Mouse (Mus musculus) skeletal muscle tissue, adult 2 months (tissue): ENCODE measurements around the gene Tyrobp.
A peak's percentile ranks its signal among the peaks of the same experiment; 100 is the strongest.

Source experiments
- DNase-seq: peaks from one replicate; pipeline ENCODE4 v3.0.0-alpha.2; 2012; ENCODE audit warnings: low read depth, low spot score

The Tyrobp gene

GRCm38 (mm10) chr7:30423071-30423641 lies 9.6 kb downstream of the Tyrobp start:
- DNase-seq: no peak

- no peak for DNase-seq
These were observed 15.8 kb downstream of the Tyrobp start for GRCm38 (mm10) chr7:30429327-30429726.

- no peak for DNase-seq
These were observed 16.6 kb downstream of the Tyrobp start for GRCm38 (mm10) chr7:30430191-30430590.

- peak; percentile 38 for DNase-seq
These were observed 18.2 kb downstream of the Tyrobp start for GRCm38 (mm10) chr7:30431793-30432192.

GRCm38 (mm10) chr7:30434238-30434637 lies 20.7 kb downstream of the Tyrobp start:
- DNase-seq: no peak

GRCm38 (mm10) chr7:30434701-30435100 lies 21.1 kb downstream of the Tyrobp start:
- DNase-seq: no peak

GRCm38 (mm10) chr7:30435156-30435555 lies 21.6 kb downstream of the Tyrobp start:
- no peak for DNase-seq

GRCm38 (mm10) chr7:30436879-30437278 lies 23.3 kb downstream of the Tyrobp start:
- DNase-seq: no peak

GRCm38 (mm10) chr7:30439734-30440133 lies 26.2 kb downstream of the Tyrobp start:
- no peak for DNase-seq

GRCm38 (mm10) chr7:30440697-30441096 lies 27.1 kb downstream of the Tyrobp start:
- no peak for DNase-seq

GRCm38 (mm10) chr7:30443696-30444095 lies 30.1 kb downstream of the Tyrobp start:
- no peak for DNase-seq

- DNase-seq: no peak
These were observed 30.8 kb downstream of the Tyrobp start for GRCm38 (mm10) chr7:30444154-30444970.

GRCm38 (mm10) chr7:30444971-30445751 lies 31.6 kb downstream of the Tyrobp start, which contains the start of gene Aplp1:
TSS of gene Aplp1 (minus strand) at chr7:30445535.
- no peak for DNase-seq

- DNase-seq: no peak
These were observed 36.7 kb downstream of the Tyrobp start for GRCm38 (mm10) chr7:30450241-30450640.

GRCm38 (mm10) chr7:30453327-30453726 lies 39.8 kb downstream of the Tyrobp start:
- no peak for DNase-seq

- no peak for DNase-seq
These were observed 40.2 kb downstream of the Tyrobp start for GRCm38 (mm10) chr7:30453766-30454165.

GRCm38 (mm10) chr7:30454259-30454658 lies 40.7 kb downstream of the Tyrobp start:
- DNase-seq: no peak

- DNase-seq: no peak
These were observed 42.9 kb downstream of the Tyrobp start for GRCm38 (mm10) chr7:30456487-30456886.

GRCm38 (mm10) chr7:30456911-30457628 lies 43.5 kb downstream of the Tyrobp start:
- DNase-seq: no peak

GRCm38 (mm10) chr7:30457629-30458330 lies 44.2 kb downstream of the Tyrobp start, which contains the start of the genes Kirrel2 and Nphs1:
TSS of gene Kirrel2 (minus strand) at chr7:30457690.
TSS of gene Nphs1 (plus strand) at chr7:30458315.
- DNase-seq: no peak

GRCm38 (mm10) chr7:30459484-30459883 lies 45.9 kb downstream of the Tyrobp start:
- DNase-seq: no peak
